Mouse (Mus musculus) granulocyte monocyte progenitor cell, adult 5-6 weeks (primary cell): ENCODE data around the gene Smg6. TPM values are rescaled to one million over a fixed set of nuclear protein-coding genes. Genes with fewer than 3 reads are reported as not detected.

Experiments
- ATAC-seq: replicated peaks from 2 replicates; pipeline ENCODE4 v1.8.0; 2016; ENCODE audit warnings: mild to moderate bottlenecking, moderate TSS enrichment, inconsistent platforms; ENCODE audit not compliant: poor library complexity, severe bottlenecking
- total RNA-seq, 2 experiments: library from RNA; stranded (forward) in 1 of 2; stranded (reverse) in 1 of 2; fragments of 200-712, 200-1000 nt in 1 of 2; fragments of >200 nt in 1 of 2; fragmentation: Nextera tagmentation in 1 of 2; gene quantifications; 2 replicates each; pipeline ENCODE4 v1.2.3; 2014 to 2017

Smg6 gene
- total RNA-seq, 2 experiments from 2014 or later: 26.1 to 26.8 TPM

GRCm38 (mm10) chr11:75199951-75200350, 274.3 kb downstream of the Smg6 start:
- no peak for ATAC-seq

GRCm38 (mm10) chr11:75200935-75201334, 275.3 kb downstream of the Smg6 start:
- no peak for ATAC-seq

- ATAC-seq: no peak
Observed at GRCm38 (mm10) chr11:75201721-75202120, 276.1 kb downstream of the Smg6 start.

- ATAC-seq: no peak
Observed at GRCm38 (mm10) chr11:75203926-75204325, 278.3 kb downstream of the Smg6 start.

GRCm38 (mm10) chr11:75204472-75204871, 278.8 kb downstream of the Smg6 start:
- peak; percentile 33; the same call in 1 of the 2 replicates for ATAC-seq

GRCm38 (mm10) chr11:75206347-75206746, 280.7 kb downstream of the Smg6 start:
- ATAC-seq: no peak

GRCm38 (mm10) chr11:75209363-75209762, 283.7 kb downstream of the Smg6 start:
- ATAC-seq: peak; percentile 45

GRCm38 (mm10) chr11:75210093-75210492, 284.5 kb downstream of the Smg6 start:
- ATAC-seq: no peak

- ATAC-seq: no peak
Observed at GRCm38 (mm10) chr11:75210755-75211154, 285.1 kb downstream of the Smg6 start.

GRCm38 (mm10) chr11:75212031-75212667, 286.5 kb downstream of the Smg6 start:
- no peak for ATAC-seq

- no peak for ATAC-seq
Observed at GRCm38 (mm10) chr11:75212876-75213275, 287.3 kb downstream of the Smg6 start.

GRCm38 (mm10) chr11:75213372-75214080, 287.9 kb downstream of the Smg6 start:
- no peak for ATAC-seq

Other genes with a start within 250 kb of the Smg6 start
- 35.1 and 40.4 TPM in 2 replicates for gene Pafah1b1, start 201.2 kb upstream of the Smg6 start, total RNA-seq (2014; fragmentation: Nextera tagmentation)
- 54.1 and 77.2 TPM in 2 replicates for gene Pafah1b1, start 201.2 kb upstream of the Smg6 start, total RNA-seq (2017)
- 16.2 and 18.0 TPM in 2 replicates for gene Mettl16, start 155.0 kb upstream of the Smg6 start, total RNA-seq (2014; fragmentation: Nextera tagmentation)
- gene Mettl16, start 155.0 kb upstream of the Smg6 start, total RNA-seq (2017): 43.8 and 47.0 TPM in 2 replicates
- 14.4 and 20.2 TPM in 2 replicates for gene Mnt, start 94.9 kb upstream of the Smg6 start, total RNA-seq (2014; fragmentation: Nextera tagmentation)
- 5.3 and 6.0 TPM in 2 replicates for gene Mnt, start 94.9 kb upstream of the Smg6 start, total RNA-seq (2017)
- gene Sgsm2, start 28.8 kb upstream of the Smg6 start, total RNA-seq (2014; fragmentation: Nextera tagmentation): 6.7 and 8.9 TPM in 2 replicates
- gene Sgsm2, start 28.8 kb upstream of the Smg6 start, total RNA-seq (2017): 2.8 and 3.0 TPM in 2 replicates
- 52.4 and 58.6 TPM in 2 replicates for gene Tsr1, start 27.8 kb upstream of the Smg6 start, total RNA-seq (2014; fragmentation: Nextera tagmentation)
- gene Tsr1, start 27.8 kb upstream of the Smg6 start, total RNA-seq (2017): 87.9 and 96.7 TPM in 2 replicates
- gene Srr, start 125 bp downstream of the Smg6 start, total RNA-seq (2014; fragmentation: Nextera tagmentation): 5.6 and 16.8 TPM in 2 replicates
- gene Srr, start 125 bp downstream of the Smg6 start, total RNA-seq (2017): 3.2 and 10.2 TPM in 2 replicates
- not detected in 2 replicates for gene Hic1, start 243.7 kb downstream of the Smg6 start, total RNA-seq (2014; fragmentation: Nextera tagmentation)
- not detected in 2 replicates for gene Hic1, start 243.7 kb downstream of the Smg6 start, total RNA-seq (2017)